Mouse (Mus musculus) frontal cortex, postnatal 14 days (tissue): ENCODE data around the gene St7.

ENCODE experiments used
- DNase-seq, 2 experiments: peaks; one replicate each; pipeline ENCODE4 v3.0.0; 2022; ENCODE audit warnings: low spot score in 2 of 2

Gene St7

DNA sequence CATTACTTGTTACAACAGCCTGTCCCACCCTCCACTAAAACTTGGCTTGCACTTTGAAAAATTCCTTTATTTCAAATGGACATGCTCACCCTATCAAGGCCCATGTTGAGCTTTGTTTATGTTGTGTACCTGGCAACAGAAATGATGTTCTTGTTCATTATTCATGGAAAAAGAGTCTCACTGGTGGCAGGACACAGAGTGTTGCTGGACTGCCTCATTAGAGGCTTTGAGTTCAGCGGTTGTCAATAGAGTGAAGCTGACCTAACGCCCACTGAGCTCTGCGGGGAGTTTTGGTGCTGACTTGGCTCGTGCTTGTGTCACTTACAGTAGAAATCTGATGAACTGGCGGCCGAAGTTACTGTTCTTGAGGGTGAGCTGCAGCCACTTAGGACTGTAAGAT is 195.0 kb downstream of the St7 start:
- DNase-seq, result no peak

DNA sequence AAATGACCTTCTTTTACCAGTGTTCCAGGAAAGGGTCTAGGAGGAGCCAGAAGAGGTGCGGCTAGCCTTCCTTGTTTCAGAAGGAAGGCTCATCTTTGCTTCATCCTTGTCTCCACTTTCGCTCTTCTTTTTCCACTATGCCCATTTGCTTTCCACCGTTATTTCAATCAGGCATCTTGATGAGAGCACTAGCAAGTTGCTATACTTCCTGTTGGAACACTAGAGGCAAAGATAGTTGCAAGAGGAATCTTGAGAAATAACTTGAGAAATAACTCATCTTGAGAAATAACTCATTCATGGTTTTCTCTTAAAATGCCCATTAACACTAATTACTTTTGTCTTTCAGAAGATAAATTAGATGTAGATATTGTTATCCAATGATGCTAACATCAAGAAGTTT is 202.8 kb downstream of the St7 start:
- DNase-seq, result no peak

- DNase-seq, result no peak
These were observed 205.8 kb downstream of the St7 start for GRCm38 (mm10) chr6:17898539-17898938.

DNA sequence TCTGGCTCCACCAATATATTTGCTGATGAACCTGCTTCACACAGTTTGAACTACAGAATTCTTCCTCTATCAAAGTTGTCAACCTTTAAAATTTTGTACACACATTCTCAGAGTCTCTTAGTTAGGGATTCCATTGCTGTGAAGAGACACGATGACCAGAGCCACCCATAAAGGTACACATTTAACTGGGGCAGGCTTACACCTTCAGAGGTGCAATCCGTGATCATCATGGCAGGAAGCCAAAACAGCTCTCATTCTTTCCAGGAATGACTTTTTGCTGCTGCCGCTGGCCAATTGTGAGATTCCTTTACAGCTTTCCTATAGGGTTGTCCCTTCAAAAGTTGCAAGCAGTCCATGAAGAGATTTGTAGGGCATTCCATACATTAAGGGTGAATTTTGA is 210.6 kb downstream of the St7 start:
- DNase-seq, result no peak

GRCm38 (mm10) chr6:17905776-17906175 is 213.0 kb downstream of the St7 start:
- no peak for DNase-seq

GRCm38 (mm10) chr6:17906289-17906688 is 213.6 kb downstream of the St7 start:
- no peak for DNase-seq

- no peak for DNase-seq
These were observed 219.6 kb downstream of the St7 start for GRCm38 (mm10) chr6:17912312-17912711.

GRCm38 (mm10) chr6:17912825-17913224 is 220.1 kb downstream of the St7 start:
- DNase-seq, result no peak

DNA sequence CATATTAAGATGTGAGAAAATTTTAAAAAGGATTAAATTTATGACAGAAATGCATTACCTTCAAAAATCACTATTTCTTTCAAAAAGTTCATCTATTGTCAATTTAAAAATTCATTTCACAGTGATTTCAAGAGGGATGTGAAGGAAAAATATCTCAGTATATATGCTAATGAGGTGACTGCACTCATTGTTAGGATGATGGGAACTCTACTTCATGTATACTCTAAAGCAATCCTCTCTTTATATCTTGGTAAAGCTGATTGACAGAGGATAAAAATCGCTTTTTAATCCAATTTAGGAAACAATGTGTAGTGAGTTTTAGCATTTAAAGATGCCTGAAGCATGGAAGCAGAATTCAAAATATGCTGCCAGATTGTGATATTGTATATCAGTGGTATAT is 220.6 kb downstream of the St7 start:
- no peak for DNase-seq

DNA sequence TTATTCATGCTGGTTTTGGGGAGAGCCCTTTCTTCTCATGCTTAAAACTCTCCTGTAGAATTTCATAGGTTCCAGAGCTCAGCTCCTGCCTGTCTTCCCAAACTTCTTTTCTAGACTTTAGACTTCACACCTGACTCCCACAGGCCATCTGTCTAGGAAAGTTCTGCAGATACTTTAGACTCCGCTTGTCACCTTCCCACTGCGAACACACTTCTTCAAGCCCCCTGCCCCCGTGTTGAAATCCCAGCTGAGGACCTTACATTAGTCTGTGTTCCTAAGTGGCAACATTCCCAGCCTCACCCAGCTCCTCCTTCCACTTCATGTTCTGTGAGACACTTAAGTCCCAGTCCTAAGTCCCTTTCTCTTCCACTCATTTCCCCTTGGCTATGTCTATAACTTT is 221.6 kb downstream of the St7 start:
- peak; percentile 28 to 30 for DNase-seq

- DNase-seq, result no peak
These were observed 224.5 kb downstream of the St7 start for GRCm38 (mm10) chr6:17917233-17917632.

GRCm38 (mm10) chr6:17922180-17922579 is 229.4 kb downstream of the St7 start:
- DNase-seq, result no peak

- DNase-seq, result no peak
These were observed 230.2 kb downstream of the St7 start for GRCm38 (mm10) chr6:17922967-17923366.

- no peak for DNase-seq
These were observed 230.6 kb downstream of the St7 start for GRCm38 (mm10) chr6:17923370-17923769.

- DNase-seq, result no peak
These were observed 231.3 kb downstream of the St7 start for GRCm38 (mm10) chr6:17923894-17924505.

DNA sequence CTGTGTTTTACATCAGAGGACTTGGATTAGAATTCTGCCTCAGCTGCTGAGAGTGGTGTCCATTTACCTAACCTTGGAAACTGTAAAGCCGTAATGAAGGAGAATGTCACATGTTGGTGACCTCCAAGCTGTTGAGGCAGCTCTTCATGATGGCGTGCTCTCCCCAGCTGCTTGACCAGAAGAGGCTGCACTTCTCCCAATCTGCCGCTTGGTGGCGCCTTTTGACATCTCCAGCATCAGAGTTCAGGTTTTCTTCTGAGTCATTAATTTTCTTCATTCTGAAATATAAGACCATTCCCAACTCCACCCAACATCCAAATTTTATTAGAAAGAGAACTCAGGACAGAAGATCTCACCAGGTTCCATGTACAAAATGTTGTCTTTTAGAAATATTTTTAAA is 232.5 kb downstream of the St7 start:
- no peak for DNase-seq

GRCm38 (mm10) chr6:17927746-17928145 is 235.0 kb downstream of the St7 start:
- no peak for DNase-seq

DNA sequence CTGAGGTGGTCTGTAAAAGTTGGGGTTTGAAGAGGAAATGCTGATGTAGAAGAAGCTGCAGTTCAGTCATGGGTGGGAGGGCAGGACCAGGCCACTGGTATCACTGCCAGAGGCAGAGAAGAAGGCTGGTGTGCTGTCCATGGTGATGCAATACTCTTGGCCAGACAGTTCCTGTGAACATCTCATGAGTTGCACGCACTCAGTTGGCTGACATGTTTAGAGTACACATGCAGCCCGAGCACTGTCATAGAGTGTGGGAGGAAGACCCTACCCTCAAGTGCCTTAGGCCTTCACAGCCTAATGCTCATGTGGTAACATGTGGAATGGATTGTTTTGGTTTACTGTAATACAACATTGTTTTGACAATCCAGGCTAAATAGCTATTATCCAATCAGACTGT is 238.5 kb downstream of the St7 start:
- DNase-seq, result no peak

GRCm38 (mm10) chr6:17931835-17932234 is 239.1 kb downstream of the St7 start:
- no peak for DNase-seq

DNA sequence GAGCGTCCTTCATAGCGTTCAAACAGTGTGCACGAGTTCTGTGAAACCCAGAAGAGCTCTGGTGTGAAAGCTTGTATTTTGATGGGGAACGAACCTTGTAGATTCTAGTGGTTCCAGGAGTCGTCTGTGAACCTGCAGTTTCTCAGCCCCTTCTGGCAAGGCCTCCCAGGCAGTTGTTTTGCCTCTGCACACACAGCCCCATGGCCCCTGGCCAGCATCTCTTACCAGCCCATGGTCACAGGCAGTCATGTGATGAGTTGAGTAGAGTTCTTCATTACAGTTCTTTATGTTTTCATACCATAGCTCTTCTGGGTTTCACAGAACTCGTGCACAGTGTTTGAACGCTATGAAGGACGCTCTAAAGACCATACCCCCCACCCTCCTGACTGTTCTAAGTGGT is 240.1 kb downstream of the St7 start:
- no peak for DNase-seq

GRCm38 (mm10) chr6:17938631-17939346 is 246.1 kb downstream of the St7 start:
- no peak for DNase-seq

DNA sequence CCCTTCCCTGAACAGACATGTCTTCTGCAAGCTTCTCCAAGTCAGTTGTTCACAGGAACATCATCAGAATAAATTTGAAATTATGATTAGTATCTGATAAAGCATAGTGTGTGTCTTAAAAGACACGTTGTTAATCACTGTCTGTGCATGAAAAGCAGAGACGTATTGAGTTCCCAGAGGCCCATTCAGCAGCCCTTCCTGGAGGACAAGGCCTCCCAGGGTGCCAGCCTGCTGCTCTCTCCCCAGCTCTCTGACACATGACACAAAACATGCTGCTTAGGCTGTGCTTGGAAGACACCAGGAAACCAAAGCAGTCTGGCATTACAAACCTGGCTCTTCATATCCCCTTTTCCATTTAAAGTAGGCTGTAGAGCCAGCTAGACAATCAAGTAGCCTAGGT is 249.2 kb downstream of the St7 start:
- no peak for DNase-seq

- no peak for DNase-seq
These were observed 249.6 kb downstream of the St7 start for GRCm38 (mm10) chr6:17942344-17942743.
